Mouse (Mus musculus) left cerebral cortex, postnatal 14 days (tissue): ENCODE results near the gene Pdgfc. TPM values are rescaled to one million over a fixed set of nuclear protein-coding genes. Genes with fewer than 3 reads are reported as not detected.
A peak's percentile ranks its signal among the peaks of the same experiment; 100 is the strongest.
"Not testable (repeated sequence)": the region's sequence is repeated elsewhere in the genome, so short reads cannot be mapped to it uniquely, and the experiment has no call there.

Experiments used
- DNase-seq, 2 experiments: peaks; one replicate each; pipeline ENCODE4 v3.0.0; 2021 to 2022; ENCODE audit warnings: low spot score in 2 of 2, mixed read lengths in 1 of 2
- intact Hi-C: fragments of 180-260 bp; cut with DNase I; formaldehyde crosslinking; loops from one replicate; pipeline ENCODE4 v1.15.1; 2025
- total RNA-seq, 2 experiments: library from RNA; stranded (reverse); gene quantifications; 2 replicates each; pipeline ENCODE4 v1.2.3; 2021

Pdgfc gene
- total RNA-seq, 2 experiments from 2014 or later = 6.5 TPM

GRCm38 (mm10) chr3:81127013-81127412 lies 90.8 kb downstream of the Pdgfc start:
- DNase-seq = no peak
- intact Hi-C loops = no loop called here

GRCm38 (mm10) chr3:81136985-81137384 lies 100.8 kb downstream of the Pdgfc start:
- intact Hi-C loops = no loop called here
- DNase-seq = no peak

DNA sequence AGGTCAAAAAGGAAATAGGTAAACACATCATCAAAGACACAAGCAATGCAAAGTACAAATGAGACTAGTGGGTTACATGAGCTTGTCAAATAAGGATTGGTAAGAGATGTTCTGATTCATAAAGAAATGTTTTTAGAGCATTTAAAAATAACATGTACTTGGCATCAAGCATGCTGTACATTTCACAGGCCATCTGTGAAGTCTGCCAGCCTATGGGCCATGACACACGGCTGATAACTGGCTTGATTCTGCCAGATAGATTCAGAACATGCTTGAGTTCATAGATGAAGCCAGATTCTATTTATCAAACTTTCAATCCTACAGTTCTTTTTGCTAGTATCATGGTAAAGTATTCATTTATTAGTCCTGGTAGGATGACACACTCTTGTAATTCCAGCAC lies 101.8 kb downstream of the Pdgfc start:
- DNase-seq, intact Hi-C loops: not testable (repeated sequence)

DNA sequence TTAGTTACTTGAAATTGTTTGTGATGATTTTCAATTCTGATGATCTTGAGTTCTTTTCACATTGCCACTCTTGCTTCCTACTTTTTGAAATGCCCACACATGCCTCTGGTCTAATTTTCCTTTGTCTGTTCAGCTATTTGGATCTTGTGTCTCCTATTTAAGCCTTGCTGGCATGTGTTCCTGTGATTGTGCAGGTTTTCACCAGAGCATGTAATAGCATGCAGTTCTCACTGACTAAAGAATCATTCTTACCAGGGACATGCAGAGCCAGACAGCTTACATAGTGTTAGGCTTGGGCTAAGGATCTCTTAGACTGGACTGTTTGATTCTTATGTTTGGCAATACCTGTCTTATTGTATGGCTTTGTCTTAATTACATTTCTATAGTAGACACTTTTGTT lies 107.5 kb downstream of the Pdgfc start:
- DNase-seq = no peak
- intact Hi-C loops = no loop called here

DNA sequence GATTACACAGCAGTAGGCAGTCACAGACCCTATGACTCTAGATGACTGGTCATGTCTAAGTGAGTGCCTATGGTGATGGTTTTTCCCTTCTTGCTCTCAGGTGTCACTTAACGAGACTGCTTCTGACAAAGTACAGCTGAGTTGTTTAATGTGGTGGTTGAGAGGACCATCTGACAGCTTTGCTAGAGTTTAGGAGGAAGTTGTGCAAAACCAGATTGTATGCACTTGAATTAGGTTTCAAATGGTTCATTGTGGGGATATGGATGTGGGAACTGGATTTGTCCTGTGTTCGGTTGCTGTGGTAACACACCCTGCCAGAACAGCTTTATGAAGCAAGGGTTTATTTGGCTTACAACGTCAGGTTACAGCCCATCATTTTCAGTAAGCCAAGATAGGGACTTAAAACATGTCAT lies 112.9 kb downstream of the Pdgfc start:
- DNase-seq = peak; percentile 10 to 48
- intact Hi-C loops = no loop called here

DNA sequence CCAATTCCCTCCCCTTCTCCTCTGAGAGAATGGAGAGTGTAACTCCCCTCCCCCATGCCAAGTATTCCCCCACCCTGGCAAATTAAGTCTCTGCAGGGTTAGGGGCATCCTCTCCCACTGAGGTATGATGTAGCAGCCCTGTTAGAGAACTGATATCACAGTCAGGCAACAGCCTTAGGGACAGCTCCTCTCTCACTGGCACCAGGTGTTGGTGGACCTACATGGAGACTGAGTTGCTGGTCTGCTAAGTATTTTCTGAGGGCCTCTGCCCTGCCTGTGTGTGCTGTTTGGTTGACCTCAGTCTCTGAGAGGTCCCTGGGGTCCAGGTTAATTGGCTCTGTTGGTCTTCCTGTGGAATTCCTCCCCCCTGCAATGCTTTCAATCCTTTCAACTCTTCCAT lies 114.0 kb downstream of the Pdgfc start:
- intact Hi-C loops = no loop called here
- DNase-seq = no peak

DNA sequence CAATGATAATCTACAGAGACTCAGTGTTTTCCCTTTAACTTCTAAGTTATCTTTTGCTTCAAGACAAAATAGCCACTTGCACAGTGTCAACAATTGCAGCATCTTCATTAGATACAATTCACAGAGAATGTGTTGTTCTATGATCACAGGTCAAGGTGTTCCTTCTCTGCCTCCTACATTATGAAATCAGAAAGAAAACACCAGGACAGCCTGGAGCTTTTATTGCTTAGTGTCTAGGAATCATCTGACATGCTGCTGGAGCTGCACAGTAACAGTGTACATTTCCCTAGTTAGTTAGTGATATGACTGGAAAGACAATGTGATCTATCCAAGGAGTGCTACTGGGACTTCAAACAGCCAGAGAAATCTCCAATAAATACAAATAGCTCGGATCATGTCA lies 118.2 kb downstream of the Pdgfc start:
- intact Hi-C loops = no loop called here
- DNase-seq = no peak

- no peak for DNase-seq
- intact Hi-C loops = no loop called here
Measured at GRCm38 (mm10) chr3:81160457-81161165, 124.4 kb downstream of the Pdgfc start.

GRCm38 (mm10) chr3:81162129-81162528 lies 125.9 kb downstream of the Pdgfc start:
- no peak for DNase-seq
- intact Hi-C loops = no loop called here

DNA sequence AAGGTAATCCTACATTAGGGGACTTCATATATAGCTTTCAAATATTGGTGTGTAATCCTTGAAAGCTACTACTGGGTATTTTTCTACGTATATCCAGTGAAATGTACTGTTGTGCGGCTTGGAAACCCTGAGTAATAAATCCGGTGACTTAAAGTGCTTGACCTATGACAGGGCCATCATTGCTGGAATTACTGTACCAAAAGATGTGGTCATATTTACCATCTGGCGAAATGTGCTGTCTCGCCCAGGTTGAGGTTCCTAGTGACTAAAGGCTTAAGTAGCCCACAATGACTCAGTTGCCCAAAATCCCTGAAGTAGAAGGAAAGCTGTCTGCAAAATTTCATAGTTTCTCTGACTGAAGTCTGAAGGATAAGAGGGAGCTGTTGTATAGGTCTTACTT lies 127.9 kb downstream of the Pdgfc start:
- no peak for DNase-seq
- intact Hi-C loops = no loop called here

DNA sequence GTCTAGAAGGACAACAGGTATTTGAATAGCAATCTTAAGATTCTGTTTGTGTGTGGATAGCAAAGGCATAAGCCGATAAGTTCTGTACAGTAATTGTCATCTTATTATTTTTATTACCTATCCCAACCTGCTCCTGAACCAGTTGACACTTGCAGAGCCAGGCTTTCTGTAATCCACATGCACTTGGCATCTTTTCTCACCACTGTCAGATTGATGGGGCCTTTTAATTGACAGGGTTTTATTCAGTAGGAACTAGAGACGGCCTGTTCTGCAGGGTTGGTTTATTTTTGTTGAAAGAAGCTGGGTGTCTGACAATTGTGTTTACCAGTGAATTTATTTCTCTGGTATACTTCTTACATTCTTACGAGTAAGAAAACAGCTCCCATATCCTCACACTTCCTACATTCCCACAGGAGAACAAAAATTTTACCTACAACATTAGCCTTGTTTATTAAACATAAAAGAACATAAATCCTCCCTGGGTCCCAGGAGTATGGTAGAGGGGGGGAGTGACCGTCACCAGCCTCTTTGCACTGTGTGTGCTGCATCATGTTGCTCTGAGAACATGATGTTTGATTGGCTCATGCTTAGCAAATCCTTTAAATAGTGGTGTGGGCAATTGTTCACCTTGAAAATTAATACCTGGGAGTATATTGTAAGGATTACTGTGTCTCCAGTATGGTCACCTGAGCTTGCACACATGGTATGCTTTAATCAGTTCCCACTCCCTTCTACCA lies 134.0 kb downstream of the Pdgfc start:
- intact Hi-C loops = no loop called here
- DNase-seq = no peak

DNA sequence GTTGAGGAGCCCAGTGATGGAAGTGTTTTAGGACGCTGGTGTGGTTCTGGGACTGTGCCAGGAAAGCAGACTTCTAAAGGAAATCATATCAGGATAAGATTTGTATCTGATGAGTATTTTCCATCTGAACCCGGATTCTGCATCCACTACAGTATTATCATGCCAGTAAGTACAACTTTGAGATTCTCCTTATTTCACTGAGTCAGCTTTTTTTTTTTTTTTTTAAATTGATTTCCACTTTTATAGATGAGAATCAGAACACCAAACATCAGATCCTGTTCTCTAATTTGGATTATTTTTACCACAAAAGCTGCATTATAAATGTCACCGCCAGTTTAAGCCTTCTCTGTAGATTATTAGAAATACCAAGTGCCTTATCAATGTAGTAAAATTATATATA lies 138.6 kb downstream of the Pdgfc start:
- DNase-seq = no peak
- intact Hi-C loops = no loop called here

DNA sequence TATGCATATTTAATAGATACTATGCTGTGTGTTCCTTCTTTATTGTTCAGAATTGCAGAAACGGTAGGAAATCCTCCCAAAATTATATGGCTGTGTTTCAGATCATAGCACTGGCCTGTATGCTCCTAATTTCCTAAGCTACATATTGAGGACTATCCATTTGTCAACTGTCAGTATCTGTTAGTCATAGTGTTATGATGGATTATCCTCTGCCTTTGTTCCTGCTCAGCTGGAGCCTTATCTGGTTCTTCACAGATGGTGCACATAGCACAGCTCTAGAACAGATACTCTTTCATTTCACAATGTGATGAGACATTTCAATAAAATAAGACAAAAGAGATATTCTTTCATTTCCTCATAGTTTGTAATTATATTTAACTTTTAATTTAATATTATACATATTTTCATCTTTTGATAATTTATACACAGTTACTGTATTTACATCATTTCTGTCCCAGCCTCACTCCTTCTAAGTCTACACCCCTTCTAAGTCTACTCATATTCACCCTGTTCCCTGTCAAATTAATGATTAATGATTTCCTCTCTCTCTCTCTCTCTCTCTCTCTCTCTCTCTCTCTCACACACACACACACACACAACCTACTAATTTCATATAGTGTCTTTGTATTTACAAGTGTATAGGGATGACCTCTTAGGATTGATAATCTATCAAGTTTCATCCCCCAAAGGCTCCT lies 145.2 kb downstream of the Pdgfc start:
- intact Hi-C loops = no loop called here
- DNase-seq = no peak

DNA sequence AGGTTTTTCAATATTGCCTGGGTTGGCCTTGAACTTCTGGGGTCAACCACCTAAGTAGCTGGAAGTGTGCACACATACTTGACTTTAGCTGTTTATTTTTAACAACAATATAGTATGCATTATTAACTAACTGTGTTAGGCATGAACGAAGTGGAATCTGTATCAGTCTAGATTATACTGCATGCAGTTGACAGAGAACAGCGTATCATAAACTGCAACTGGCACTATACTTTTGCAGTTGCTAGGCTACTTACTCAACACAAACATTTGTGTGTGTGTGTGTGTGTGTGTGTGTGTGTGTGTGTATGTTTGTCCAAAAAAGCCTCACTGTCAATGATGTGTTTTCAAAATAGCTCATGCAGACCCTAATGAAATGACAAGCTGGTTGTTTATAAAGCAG lies 160.7 kb downstream of the Pdgfc start:
- peak in 1 of 2 experiments; percentile 21 for DNase-seq
- intact Hi-C loops = no loop called here

- no peak for DNase-seq
- intact Hi-C loops = no loop called here
Measured at GRCm38 (mm10) chr3:81197644-81198043, 161.4 kb downstream of the Pdgfc start.

GRCm38 (mm10) chr3:81200647-81201046 lies 164.4 kb downstream of the Pdgfc start:
- no peak for DNase-seq
- intact Hi-C loops = no loop called here

GRCm38 (mm10) chr3:81205201-81205600 lies 169.0 kb downstream of the Pdgfc start:
- no peak for DNase-seq
- intact Hi-C loops = no loop called here

- intact Hi-C loops = no loop called here
- no peak for DNase-seq
Measured at GRCm38 (mm10) chr3:81208246-81208645, 172.0 kb downstream of the Pdgfc start.

DNA sequence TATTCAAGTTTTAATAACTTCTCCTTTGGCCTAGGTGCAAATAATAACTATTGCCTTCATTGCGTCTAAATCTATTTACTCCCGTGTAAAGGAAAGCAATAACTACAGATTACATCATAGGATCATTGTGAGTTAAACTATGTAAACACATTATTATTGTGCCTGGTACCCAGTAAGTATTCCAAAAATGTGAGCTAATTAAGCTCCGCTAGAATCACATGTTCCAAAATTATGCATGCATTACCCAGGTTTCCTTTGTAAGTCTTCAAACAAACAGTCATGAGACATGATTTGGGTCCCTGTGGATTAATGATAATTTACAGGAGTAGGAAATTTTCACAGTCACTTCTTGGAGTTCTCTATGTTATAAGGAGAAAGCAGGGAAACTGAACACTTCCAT lies 174.9 kb downstream of the Pdgfc start:
- intact Hi-C loops = no loop called here
- no peak for DNase-seq

- no peak for DNase-seq
- intact Hi-C loops = no loop called here
Measured at GRCm38 (mm10) chr3:81211666-81212065, 175.4 kb downstream of the Pdgfc start.
